Mouse (Mus musculus) C2C12 (cell line): ENCODE data around the gene Reln.

Experiments
- CEBPB ChIP-seq: IDR thresholded peaks from one replicate; pipeline ENCODE4 v1.6.1; 2011; ENCODE audit warnings: low read depth, mild to moderate bottlenecking, control low read depth, moderate library complexity
- CTCF ChIP-seq: IDR thresholded peaks from one replicate; pipeline ENCODE4 v1.5.1; 2011; ENCODE audit not compliant: control insufficient read depth, insufficient read depth, insufficient read length

DNA sequence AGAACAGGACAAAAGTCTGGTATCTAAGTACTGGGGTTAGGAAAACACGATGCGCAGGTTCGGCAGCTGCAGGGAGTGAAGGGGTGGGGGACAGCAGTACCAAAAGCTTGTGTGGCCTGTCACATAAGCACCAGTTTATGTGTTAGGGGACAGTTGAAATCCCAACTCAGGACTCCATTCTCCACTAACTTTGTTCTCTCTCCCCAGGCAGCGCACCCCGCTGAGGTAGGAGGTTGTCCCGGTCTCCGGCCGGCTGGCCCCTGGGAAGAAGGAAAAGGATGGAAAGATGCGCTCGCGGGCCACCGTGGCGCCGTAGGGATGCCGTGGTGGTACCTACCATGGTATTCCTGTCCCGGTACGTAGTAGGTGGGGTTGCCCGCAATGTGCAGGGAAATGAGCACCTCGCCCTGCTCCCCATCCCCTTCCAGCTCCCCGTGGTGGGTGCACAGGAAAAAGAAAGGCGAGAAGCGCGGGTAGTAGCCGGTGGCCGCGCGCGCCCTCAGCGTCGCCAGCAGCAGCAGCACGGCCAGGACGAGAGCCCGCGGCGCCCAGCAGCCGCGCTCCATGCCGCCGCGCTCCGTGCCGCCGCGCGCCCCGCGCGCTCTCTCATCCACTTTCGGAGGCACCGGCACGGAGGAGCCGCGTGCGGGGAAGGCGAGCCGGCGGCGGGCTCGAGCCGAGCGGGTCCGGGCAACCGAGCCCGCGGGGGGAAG is 503 bp downstream of the Reln start:
- no peak for TF ChIP-seq CEBPB
- TF ChIP-seq CTCF: no peak
